Mouse (Mus musculus) heart, adult 2 months (tissue): ENCODE data around the gene Slc10a6. TPM values are rescaled to one million over a fixed set of nuclear protein-coding genes. Genes with fewer than 3 reads are reported as not detected.

Experiments used
- DNase-seq, 2 experiments: peaks; one replicate each; pipeline ENCODE4 v3.0.0; 2021
- H3K27ac ChIP-seq: fragments of 200-600 bp; 2 replicates; pipeline ENCODE4 v1.8.1; 2022
- H3K27me3 ChIP-seq: fragments of 200-500 bp; 2 replicates; pipeline ENCODE4 v1.6.1; 2012; ENCODE audit warnings: mild to moderate bottlenecking, low read length, inconsistent platforms, mixed read lengths; ENCODE audit not compliant: control insufficient read depth, insufficient read depth
- H3K36me3 ChIP-seq: fragments of 200-500 bp; 2 replicates; pipeline ENCODE4 v1.6.1; 2012; ENCODE audit warnings: low read length, inconsistent platforms; ENCODE audit not compliant: control insufficient read depth, insufficient read depth
- H3K4me1 ChIP-seq: fragments of 200-500 bp; 2 replicates; pipeline ENCODE4 v1.6.1; 2011; ENCODE audit warnings: low read length; ENCODE audit not compliant: control insufficient read depth, insufficient read depth
- H3K4me3 ChIP-seq: fragments of 200-600 bp; 2 replicates; pipeline ENCODE4 v1.8.1; 2022
- H3K79me2 ChIP-seq: fragments of 200-500 bp; replicated peaks from 2 replicates; pipeline ENCODE4 v1.6.1; 2012; ENCODE audit warnings: mild to moderate bottlenecking, inconsistent platforms, low read length, moderate library complexity, mixed read lengths; ENCODE audit not compliant: control insufficient read depth, insufficient read depth
- H3K9ac ChIP-seq: fragments of 200-500 bp; 2 replicates; pipeline ENCODE4 v1.6.1; 2012; ENCODE audit warnings: low read depth, mild to moderate bottlenecking, control low read depth, inconsistent platforms, low read length, mixed read lengths
- CTCF ChIP-seq: fragments of 200-600 bp; IDR thresholded peaks from 2 replicates; pipeline ENCODE4 v1.8.1; 2022; ENCODE audit warnings: antibody characterized with exemption, mild to moderate bottlenecking, moderate library complexity
- EP300 ChIP-seq: fragments of 200-500 bp; IDR thresholded peaks from 2 replicates; pipeline ENCODE4 v1.6.1; 2011; ENCODE audit warnings: low read depth, low read length, control low read depth; ENCODE audit not compliant: insufficient read depth
- POLR2A ChIP-seq: fragments of 200-500 bp; IDR thresholded peaks from 2 replicates; pipeline ENCODE4 v1.6.1; 2011; ENCODE audit warnings: mild to moderate bottlenecking, low read depth, low read length, control low read depth; ENCODE audit not compliant: insufficient read depth
- WGBS: fragments of 180-500 bp; shearing (Covaris S2); methylation state at CpG from one replicate; pipeline ENCODE4 v1.1.7; 2018; 5-methylcytosine and 5-hydroxymethylcytosine counted together
- intact Hi-C: fragments of 180-260 bp; cut with DNase I; formaldehyde crosslinking; loops from one replicate; pipeline ENCODE4 v1.15.1; 2025
- polyA plus RNA-seq: library from polyadenylated mRNA; depleted of rRNA; stranded (reverse); fragments of >200 nt; gene quantifications from 2 replicates; pipeline ENCODE4 v1.2.3, GENCODE M21; 2012
- total RNA-seq, 2 experiments: library from RNA; stranded (reverse); gene quantifications; 2 replicates each; pipeline ENCODE4 v1.2.3; 2021

The Slc10a6 gene
- total and polyA plus RNA-seq, 3 experiments = 4.1 to 8.3 (median 6.3) TPM

DNA sequence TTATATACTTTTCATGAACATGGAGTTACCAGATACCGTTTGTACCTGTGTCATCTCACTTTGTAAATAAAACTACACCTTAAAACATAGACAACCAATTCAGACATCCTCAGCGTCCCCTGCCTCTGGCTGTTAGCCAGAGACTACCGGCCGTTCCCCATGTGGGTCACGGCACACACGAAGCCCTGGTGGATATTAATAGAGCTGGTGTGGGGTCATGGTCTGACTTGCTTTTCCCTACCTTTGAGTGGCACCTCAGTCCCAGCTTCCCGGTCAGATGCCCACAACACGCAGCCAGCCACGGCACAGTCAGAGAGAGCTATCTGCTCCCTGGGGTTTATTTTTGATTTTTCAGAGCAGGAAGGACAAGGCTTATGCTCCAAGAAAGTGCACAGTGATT is 30.9 kb downstream of the Slc10a6 start:
- no peaks in the 10 kb centered on the region for H3K79me2 ChIP-seq
- H3K4me3 ChIP-seq = no peak overlapping the region
- H3K36me3 ChIP-seq = no peaks in the 10 kb centered on the region
- TF ChIP-seq EP300 (no peak), CTCF (no peak), POLR2A (no peak)
- no peak overlapping the region for H3K9ac ChIP-seq
- no peak for DNase-seq
- H3K27ac ChIP-seq = no peak overlapping the region
- no peaks in the 10 kb centered on the region for H3K27me3 ChIP-seq
- intact Hi-C loops = loop anchor here (5.0 kb wide), 1 partner anchor 59 kb away; the partner anchor contains the start of gene 1700016H13Rik
- no peaks in the 10 kb centered on the region; the same call in 1 of the 2 replicates for H3K4me1 ChIP-seq
- 47% methylated on average over 9 of the region's 9 CpGs for WGBS

GRCm38 (mm10) chr5:103597604-103598003 is 31.6 kb downstream of the Slc10a6 start:
- intact Hi-C loops = loop anchor here (5.0 kb wide), 1 partner anchor 60 kb away; the partner anchor contains the start of gene 1700016H13Rik
- Histone ChIP-seq H3K4me3 (no peak overlapping the region), H3K36me3 (no peaks in the 10 kb centered on the region), H3K27me3 (no peaks in the 10 kb centered on the region), H3K27ac (no peak overlapping the region), H3K4me1 (no peaks in the 10 kb centered on the region; the same call in 1 of the 2 replicates), H3K9ac (no peak overlapping the region), H3K79me2 (no peaks in the 10 kb centered on the region)
- 81% methylated on average over 6 of the region's 6 CpGs for WGBS
- DNase-seq = no peak
- TF ChIP-seq POLR2A (no peak), EP300 (no peak), CTCF (no peak)

- H3K4me3 ChIP-seq = no peak overlapping the region
- no peaks in the 10 kb centered on the region; the same call in 1 of the 2 replicates for H3K4me1 ChIP-seq
- no peak overlapping the region for H3K27ac ChIP-seq
- intact Hi-C loops = loop anchor here (5.0 kb wide), 1 partner anchor 61 kb away; the partner anchor contains the start of gene 1700016H13Rik
- TF ChIP-seq CTCF = no peak
- no peak for TF ChIP-seq EP300
- no peak for TF ChIP-seq POLR2A
- 83% methylated on average over 14 of the region's 14 CpGs for WGBS
- no peak overlapping the region for H3K9ac ChIP-seq
- H3K36me3 ChIP-seq = no peaks in the 10 kb centered on the region
- H3K79me2 ChIP-seq = no peaks in the 10 kb centered on the region
- no peaks in the 10 kb centered on the region for H3K27me3 ChIP-seq
- DNase-seq = no peak
Observed at GRCm38 (mm10) chr5:103596467-103597146, 32.6 kb downstream of the Slc10a6 start.

DNA sequence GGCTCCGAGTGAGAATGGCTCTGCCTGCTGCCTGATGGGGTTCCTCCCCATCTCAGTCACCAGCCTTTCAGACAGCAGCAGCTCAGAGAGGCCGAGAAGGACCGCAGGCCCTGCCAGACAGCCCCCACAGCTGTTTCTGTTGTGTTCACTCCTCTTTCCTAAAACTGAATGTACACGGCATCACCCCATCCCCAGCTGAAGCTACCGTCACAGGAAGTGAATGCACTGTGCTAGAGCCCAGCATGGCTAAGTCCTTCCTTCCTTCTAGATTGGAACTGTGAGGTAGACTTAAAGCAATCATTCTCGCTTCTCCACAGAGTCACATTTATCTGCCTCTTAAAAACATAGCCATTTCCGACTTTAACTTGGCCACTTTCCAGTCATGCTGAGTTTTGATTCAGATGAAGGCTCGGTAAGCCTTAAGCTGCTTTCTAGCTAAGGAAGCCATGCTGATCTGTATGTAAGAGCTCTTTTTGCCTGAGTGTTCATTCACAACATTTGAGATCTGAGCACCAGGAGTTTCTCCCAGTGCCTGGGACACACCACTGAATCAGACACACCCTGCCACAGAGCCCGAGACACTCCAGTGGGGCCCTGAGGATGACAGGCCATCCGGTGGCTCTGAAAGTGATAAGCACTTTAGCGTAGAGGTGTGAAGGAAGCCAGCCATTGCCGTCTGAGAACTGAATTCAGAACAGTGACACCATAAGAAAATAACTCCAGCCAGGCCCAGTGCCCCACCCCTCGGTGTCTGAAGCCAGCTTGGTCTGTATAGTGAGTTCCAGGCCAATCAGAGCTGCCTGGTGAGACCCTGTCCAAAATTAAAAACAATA is 33.6 kb downstream of the Slc10a6 start:
- no peak for DNase-seq
- no peaks in the 10 kb centered on the region for H3K36me3 ChIP-seq
- no peak overlapping the region for H3K27ac ChIP-seq
- no peaks in the 10 kb centered on the region; the same call in 1 of the 2 replicates for H3K4me1 ChIP-seq
- no peaks in the 10 kb centered on the region for H3K27me3 ChIP-seq
- no peaks in the 10 kb centered on the region for H3K79me2 ChIP-seq
- intact Hi-C loops = loop anchor here (5.0 kb wide), 1 partner anchor 62 kb away; the partner anchor contains the start of gene 1700016H13Rik
- WGBS = 33% methylated on average over 13 of the region's 13 CpGs
- H3K9ac ChIP-seq = no peak overlapping the region
- H3K4me3 ChIP-seq = no peak overlapping the region
- TF ChIP-seq CTCF (no peak), EP300 (no peak), POLR2A (no peak)

DNA sequence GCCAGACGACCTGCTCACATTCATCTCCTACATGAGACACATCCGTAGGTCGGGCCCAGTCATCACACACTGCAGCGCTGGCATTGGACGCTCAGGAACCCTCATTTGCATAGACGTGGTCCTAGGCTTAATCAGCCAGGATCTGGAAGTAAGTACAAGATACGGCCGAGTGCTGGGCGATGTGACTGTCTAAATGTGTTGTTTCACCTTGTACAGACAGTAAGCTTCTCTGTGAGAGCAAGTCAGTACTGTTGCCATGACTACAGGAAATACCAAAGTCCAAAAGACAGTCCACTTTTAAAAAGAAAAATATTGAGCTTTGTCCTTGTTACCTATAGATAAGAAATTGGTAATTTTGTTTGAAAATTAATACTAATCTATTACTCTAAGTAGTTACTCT is 35.6 kb downstream of the Slc10a6 start:
- Histone ChIP-seq H3K79me2 (no peaks in the 10 kb centered on the region), H3K27me3 (no peaks in the 10 kb centered on the region), H3K4me1 (no peaks in the 10 kb centered on the region; the same call in 1 of the 2 replicates), H3K9ac (no peak overlapping the region), H3K4me3 (no peak overlapping the region), H3K36me3 (no peaks in the 10 kb centered on the region), H3K27ac (no peak overlapping the region)
- DNase-seq = no peak
- intact Hi-C loops = no loop called here
- WGBS = 86% methylated on average over 9 of the region's 9 CpGs
- TF ChIP-seq POLR2A = no peak
- no peak for TF ChIP-seq EP300
- TF ChIP-seq CTCF = no peak
